Mouse (Mus musculus): Measurements from ENCODE around the gene Spopl.

GRCm38 (mm10) chr2:23571302-23572156 lies at the start of gene Spopl:
- TF ChIP-seq MAFK (IDR thresholded peaks at IDR 0.05; ENCODE audit: insufficient read depth, low read depth, low read length) (no peak), ZNF384 (IDR thresholded peaks at IDR 0.05; ENCODE audit: low read depth, low read length) (no peak), HCFC1 (IDR thresholded peaks at IDR 0.05; ENCODE audit: borderline replicate concordance, insufficient read depth, low read length) (no peak)
